Mouse (Mus musculus) heart, embryonic 14.5 days (tissue): ENCODE data around the gene Zdhhc22. TPM values are rescaled to one million over a fixed set of nuclear protein-coding genes. Genes with fewer than 3 reads are reported as not detected.

Experiments used
- ATAC-seq: fragments of 200-750 bp; cut with Nextera tagmentation; 2 replicates; pipeline ENCODE4 v1.8.0; 2017; ENCODE audit warnings: low read depth, moderate TSS enrichment; ENCODE audit not compliant: insufficient number of reproducible peaks, insufficient read depth, low FRiP score
- H3K27ac ChIP-seq, 2 experiments: fragments of 200-500 bp in 1 of 2; fragments of 300-500 bp in 1 of 2; sonication (generic) in 1 of 2; replicated peaks in 1 of 2; 2 replicates each; pipeline ENCODE4 v1.5.1; 2012 to 2014; ENCODE audit warnings: low read depth in 2 of 2, low read length in 2 of 2, control low read depth in 1 of 2, mild to moderate bottlenecking in 1 of 2, mixed read lengths in 1 of 2; ENCODE audit not compliant: control insufficient read depth in 1 of 2, insufficient read depth in 1 of 2
- H3K27me3 ChIP-seq: fragments of 300-500 bp; sonication (generic); 2 replicates; pipeline ENCODE4 v1.6.1; 2014; ENCODE audit warnings: mild to moderate bottlenecking, low read length, control low read depth; ENCODE audit not compliant: control insufficient read depth, insufficient read depth
- H3K36me3 ChIP-seq: fragments of 300-500 bp; sonication (generic); 2 replicates; pipeline ENCODE4 v1.6.1; 2014; ENCODE audit warnings: mild to moderate bottlenecking, control low read depth, low read length, mixed read lengths; ENCODE audit not compliant: control insufficient read depth, insufficient read depth
- H3K4me1 ChIP-seq, 2 experiments: fragments of 200-500 bp in 1 of 2; fragments of 300-500 bp in 1 of 2; sonication (generic) in 1 of 2; 2 replicates each; pipeline ENCODE4 v1.6.1; 2012 to 2014; ENCODE audit warnings: low read length in 2 of 2, control low read depth in 1 of 2, mixed read lengths in 1 of 2; ENCODE audit not compliant: control insufficient read depth in 2 of 2, insufficient read depth in 2 of 2
- H3K4me2 ChIP-seq: fragments of 300-500 bp; sonication (generic); 2 replicates; pipeline ENCODE4 v1.6.1; 2014; ENCODE audit warnings: mild to moderate bottlenecking, low read length
- H3K4me3 ChIP-seq, 2 experiments: fragments of 200-500 bp in 1 of 2; fragments of 300-500 bp in 1 of 2; sonication (generic) in 1 of 2; 2 replicates each; pipeline ENCODE4 v1.5.1; 2012 to 2014; ENCODE audit warnings: low read length in 2 of 2, mild to moderate bottlenecking in 2 of 2, control low read depth in 1 of 2, low read depth in 1 of 2, moderate library complexity in 1 of 2; ENCODE audit not compliant: control insufficient read depth in 1 of 2, insufficient read depth in 1 of 2
- H3K9ac ChIP-seq: fragments of 300-500 bp; sonication (generic); 2 replicates; pipeline ENCODE4 v1.6.1; 2014; ENCODE audit warnings: mild to moderate bottlenecking, low read length
- H3K9me3 ChIP-seq: fragments of 300-500 bp; sonication (generic); 2 replicates; pipeline ENCODE4 v1.6.1; 2016; ENCODE audit warnings: low read length, control low read depth; ENCODE audit not compliant: control insufficient read depth
- WGBS: fragments of 180-500 bp; shearing (Covaris S2); extraction: QIAGEN DNeasy Blood & Tissue Kit; methylation state at CpG from one replicate; pipeline ENCODE4 v1.1.7; 2014; 5-methylcytosine and 5-hydroxymethylcytosine counted together
- polyA plus RNA-seq: library from polyadenylated mRNA; unstranded; fragments of >200 nt; fragmentation: Nextera tagmentation; extraction: Ambion mirVana; gene quantifications from 2 replicates; pipeline ENCODE4 v1.2.1, GENCODE M21; 2014

Zdhhc22 gene
- polyA plus RNA-seq, 1 experiment from 2014 or later, result 0.09 TPM

DNA sequence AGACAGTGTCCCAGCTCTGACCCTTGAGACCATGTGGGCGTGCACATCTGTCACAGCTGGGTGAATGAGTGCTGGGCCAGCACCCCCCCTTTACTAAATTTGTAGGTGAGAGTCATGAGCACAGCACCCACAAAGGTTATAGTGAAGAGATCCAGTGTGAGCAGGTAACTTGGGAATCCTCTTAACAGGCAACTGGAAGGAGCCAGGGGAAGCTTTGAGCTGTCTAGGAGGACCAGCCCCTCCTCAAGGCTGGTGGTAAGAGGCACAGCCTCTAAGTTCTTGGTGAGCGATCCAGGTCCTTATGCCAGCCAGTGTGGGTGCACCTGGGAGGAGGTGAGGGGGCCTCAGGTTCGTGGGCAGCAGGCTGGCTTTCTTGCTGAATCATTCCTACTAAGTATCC, 13.4 kb upstream of the Zdhhc22 start:
- H3K4me1 ChIP-seq, result peaks cover 4 to 13% of the 10 kb centered on the region in 2 experiments; a peak in 3 of 4 replicates
- no peaks in the 10 kb centered on the region for H3K36me3 ChIP-seq
- H3K9ac ChIP-seq, result no peak overlapping the region
- H3K27me3 ChIP-seq, result peaks cover 8% of the 10 kb centered on the region; the same call in 1 of the 2 replicates
- 46% methylated on average over 3 of the region's 3 CpGs for WGBS
- no peak for ATAC-seq
- no peak overlapping the region for H3K4me3 ChIP-seq
- no peak overlapping the region for H3K27ac ChIP-seq
- no peaks in the 10 kb centered on the region for H3K9me3 ChIP-seq
- H3K4me2 ChIP-seq, result no peak overlapping the region

DNA sequence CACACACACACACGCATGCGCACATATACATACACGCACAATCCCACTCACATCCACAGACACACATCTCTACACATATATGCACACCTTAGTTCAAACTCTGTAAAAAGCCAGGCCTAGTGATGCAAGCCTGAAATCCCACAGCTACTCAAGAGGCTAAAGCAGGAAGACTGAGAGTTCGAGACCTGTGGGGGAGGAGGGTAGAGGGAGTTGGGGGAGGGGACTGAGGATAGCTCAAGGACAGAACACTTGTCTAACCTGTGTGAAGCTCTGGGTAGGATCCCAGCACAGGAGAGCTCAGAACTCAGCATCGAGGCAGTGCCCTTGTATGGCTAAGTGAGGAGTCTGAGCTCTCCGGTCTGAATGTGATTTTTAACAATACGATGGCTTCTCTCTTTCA, 12.6 kb upstream of the Zdhhc22 start:
- Histone ChIP-seq H3K27ac (no peak overlapping the region), H3K4me2 (no peak overlapping the region), H3K9me3 (no peaks in the 10 kb centered on the region), H3K4me1 (peaks cover 4 to 13% of the 10 kb centered on the region in 2 experiments; a peak in 3 of 4 replicates), H3K27me3 (peaks cover 8% of the 10 kb centered on the region; the same call in 1 of the 2 replicates), H3K36me3 (no peaks in the 10 kb centered on the region), H3K9ac (no peak overlapping the region), H3K4me3 (no peak overlapping the region)
- WGBS, result 68% methylated on average over 7 of the region's 7 CpGs
- ATAC-seq, result no peak

DNA sequence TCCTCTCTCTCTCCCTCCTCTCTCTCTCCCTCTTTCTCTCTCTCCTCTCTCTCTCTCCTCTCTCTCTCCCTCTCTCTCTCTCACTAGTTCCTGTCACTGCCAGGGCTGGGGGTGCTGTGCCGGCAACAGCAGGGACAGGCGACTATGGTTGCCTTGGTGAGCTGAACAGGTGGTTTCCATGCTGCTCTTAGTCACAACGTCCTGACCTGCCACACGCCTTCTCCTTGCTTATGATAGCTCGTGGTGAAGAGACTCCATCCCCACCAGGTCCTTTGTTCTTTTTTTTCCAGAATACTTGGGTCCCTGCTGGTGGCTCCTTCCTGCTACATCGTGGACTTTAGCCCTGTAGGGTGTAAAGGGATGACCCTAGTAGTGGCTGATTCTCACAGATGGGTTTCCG, 12.0 kb upstream of the Zdhhc22 start:
- Histone ChIP-seq H3K9me3 (no peaks in the 10 kb centered on the region), H3K4me1 (peaks cover 4 to 13% of the 10 kb centered on the region in 2 experiments; a peak in 3 of 4 replicates), H3K4me3 (no peak overlapping the region), H3K27ac (no peak overlapping the region), H3K9ac (no peak overlapping the region), H3K27me3 (peaks cover 6% of the 10 kb centered on the region; the same call in 1 of the 2 replicates), H3K36me3 (no peaks in the 10 kb centered on the region), H3K4me2 (no peak overlapping the region)
- ATAC-seq, result no peak
- 51% methylated on average over 7 of the region's 7 CpGs for WGBS

DNA sequence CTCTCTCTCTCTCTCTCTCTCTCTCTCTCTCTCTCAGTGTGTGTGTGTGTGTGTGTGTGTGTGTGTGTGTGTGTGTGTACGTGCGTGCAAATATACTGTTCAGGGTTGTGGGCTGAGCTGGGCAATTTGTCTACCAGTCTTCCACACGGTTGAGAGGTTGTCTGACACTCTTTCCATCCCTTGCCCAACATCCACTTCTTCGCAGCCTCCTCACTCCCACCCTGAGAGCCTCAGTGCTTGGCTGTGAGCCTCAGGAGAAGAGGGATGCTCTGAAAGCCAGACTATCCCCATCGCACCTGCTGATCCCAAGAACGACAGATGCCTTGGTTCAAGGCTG, 10.6 kb upstream of the Zdhhc22 start:
- no peak overlapping the region for H3K27ac ChIP-seq
- no peak overlapping the region for H3K4me2 ChIP-seq
- peaks cover 5% of the 10 kb centered on the region; the same call in 1 of the 2 replicates for H3K27me3 ChIP-seq
- no peak overlapping the region for H3K4me3 ChIP-seq
- H3K9ac ChIP-seq, result no peak overlapping the region
- H3K36me3 ChIP-seq, result no peaks in the 10 kb centered on the region
- 46% methylated on average over 6 of the region's 6 CpGs for WGBS
- H3K9me3 ChIP-seq, result no peaks in the 10 kb centered on the region
- no peak for ATAC-seq
- peaks cover 4 to 13% of the 10 kb centered on the region in 2 experiments; a peak in 3 of 4 replicates for H3K4me1 ChIP-seq

DNA sequence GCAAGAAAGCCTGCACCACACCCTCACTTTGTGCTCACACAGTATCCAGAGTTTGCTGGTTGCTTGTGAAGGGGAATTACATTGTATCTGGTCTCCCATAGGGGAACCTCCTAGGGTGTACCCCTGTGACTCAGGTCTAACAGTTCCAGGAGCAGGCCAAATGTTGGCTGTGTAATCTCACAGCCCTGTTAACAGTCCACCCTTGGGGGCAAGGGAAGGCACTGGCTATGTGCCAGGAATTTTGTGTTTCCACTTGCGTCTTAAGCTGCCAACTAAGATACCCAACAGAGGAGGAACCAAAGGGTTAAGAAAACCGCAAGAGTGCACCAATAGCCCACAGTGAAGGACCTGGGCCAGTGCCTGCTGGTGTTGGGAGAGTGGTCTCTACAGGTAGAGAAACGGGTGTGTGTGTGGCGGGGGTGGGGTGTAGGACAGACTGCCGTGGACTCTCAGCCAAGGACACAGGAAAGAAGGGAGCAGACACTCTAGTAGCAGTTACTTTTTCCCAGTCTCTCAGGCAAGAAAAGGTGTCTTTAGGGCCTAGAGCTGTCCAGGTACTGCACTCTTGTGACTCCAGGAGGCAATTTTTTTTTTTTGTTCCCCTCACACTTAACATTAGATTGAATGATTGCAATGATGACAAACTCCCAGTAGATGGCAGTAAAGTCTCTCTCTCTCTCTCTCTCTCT, 10.1 kb upstream of the Zdhhc22 start:
- no peaks in the 10 kb centered on the region for H3K36me3 ChIP-seq
- H3K27me3 ChIP-seq, result peaks cover 5% of the 10 kb centered on the region; the same call in 1 of the 2 replicates
- no peak overlapping the region for H3K9ac ChIP-seq
- no peaks in the 10 kb centered on the region for H3K9me3 ChIP-seq
- peaks cover 4 to 13% of the 10 kb centered on the region in 2 experiments; a peak in 3 of 4 replicates for H3K4me1 ChIP-seq
- H3K4me3 ChIP-seq, result no peak overlapping the region
- no peak for ATAC-seq
- peak overlapping the region in 1 of 2 experiments; percentile 72; a peak in 1 of 4 replicates for H3K27ac ChIP-seq
- H3K4me2 ChIP-seq, result peak overlapping the region; percentile 9; the same call in 1 of the 2 replicates
- WGBS, result 39% methylated on average over 5 of the region's 5 CpGs

DNA sequence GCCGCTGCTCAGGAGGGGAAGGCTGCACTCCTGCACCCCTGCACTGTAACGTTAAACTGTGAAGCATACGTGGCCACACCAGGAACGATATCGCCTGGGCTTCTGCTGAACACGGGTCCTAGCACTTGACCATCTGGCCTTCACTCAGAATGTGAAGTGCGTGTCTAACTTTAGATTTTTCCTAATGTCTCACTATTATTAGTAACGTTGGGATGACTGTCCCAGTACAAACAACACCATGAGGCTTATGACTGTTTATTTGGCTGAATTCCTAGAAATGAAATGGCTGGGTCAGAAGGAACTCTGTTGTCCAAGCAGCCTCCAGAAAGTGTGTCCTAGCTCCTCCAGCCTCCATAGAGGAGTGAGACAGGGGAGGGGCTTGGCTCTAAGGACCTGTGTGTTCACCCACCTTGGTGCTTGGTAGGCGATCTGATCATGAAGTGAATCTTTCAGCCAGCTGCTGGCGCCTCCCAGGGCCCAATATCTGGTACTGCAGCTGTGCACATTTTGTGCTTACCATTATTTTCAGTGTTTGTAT, 9.1 kb upstream of the Zdhhc22 start:
- H3K4me1 ChIP-seq, result peaks cover 4 to 13% of the 10 kb centered on the region in 2 experiments; a peak in 3 of 4 replicates
- H3K4me2 ChIP-seq, result no peak overlapping the region; the same call in 1 of the 2 replicates
- peaks cover 5% of the 10 kb centered on the region; the same call in 1 of the 2 replicates for H3K27me3 ChIP-seq
- WGBS, result 38% methylated on average over 10 of the region's 10 CpGs
- no peaks in the 10 kb centered on the region for H3K9me3 ChIP-seq
- H3K27ac ChIP-seq, result peak overlapping the region; percentile 32 to 72; a peak in 3 of 4 replicates
- no peaks in the 10 kb centered on the region for H3K36me3 ChIP-seq
- no peak overlapping the region for H3K4me3 ChIP-seq
- ATAC-seq, result peak; percentile 48; the same call in 1 of the 2 replicates
- no peak overlapping the region for H3K9ac ChIP-seq

DNA sequence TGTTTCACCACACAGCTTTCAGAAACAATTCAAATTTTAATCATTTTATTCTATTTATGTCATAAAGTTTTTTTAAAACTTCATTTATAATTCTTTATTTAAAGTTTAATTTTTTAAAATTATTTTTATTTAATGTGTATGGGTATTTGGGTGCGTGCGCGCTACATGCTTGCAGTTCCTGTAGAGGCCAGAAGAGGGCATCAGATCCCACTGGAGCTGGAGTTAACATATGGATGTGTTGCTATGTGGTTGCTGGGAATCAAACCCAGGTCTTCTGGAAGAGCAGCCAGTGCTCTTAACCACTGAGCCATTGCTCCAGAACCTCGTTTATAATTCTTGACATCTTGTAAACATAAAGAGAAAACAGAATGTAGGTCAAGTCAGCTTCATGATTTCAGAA, 8.5 kb upstream of the Zdhhc22 start:
- Histone ChIP-seq H3K4me2 (no peak overlapping the region), H3K9me3 (no peaks in the 10 kb centered on the region), H3K27me3 (peaks cover 7% of the 10 kb centered on the region), H3K36me3 (no peaks in the 10 kb centered on the region), H3K27ac (peak overlapping the region in 1 of 2 experiments; percentile 49; a peak in 1 of 4 replicates), H3K4me3 (no peak overlapping the region), H3K4me1 (peaks cover 4 to 13% of the 10 kb centered on the region in 2 experiments; a peak in 3 of 4 replicates), H3K9ac (no peak overlapping the region)
- 86% methylated on average over 4 of the region's 4 CpGs for WGBS
- ATAC-seq, result no peak
